Mouse (Mus musculus) forebrain, embryonic 10.5 days (tissue): Measurements from ENCODE around the gene Top1. TPM values are rescaled to one million over a fixed set of nuclear protein-coding genes. Genes with fewer than 3 reads are reported as not detected.

Experiments used
- DNase-seq: peaks from one replicate; pipeline ENCODE4 v3.0.0-alpha.2; 2017; ENCODE audit warnings: low spot score; ENCODE audit errors: extremely low spot score
- H3K27ac ChIP-seq: fragments of 300-500 bp; sonication (generic); 2 replicates; pipeline ENCODE4 v1.5.1; 2016; ENCODE audit warnings: mild to moderate bottlenecking
- H3K27me3 ChIP-seq: fragments of 300-500 bp; sonication (generic); 2 replicates; pipeline ENCODE4 v1.6.1; 2016; ENCODE audit warnings: mild to moderate bottlenecking; ENCODE audit not compliant: poor library complexity, severe bottlenecking
- H3K36me3 ChIP-seq: fragments of 300-500 bp; sonication (generic); replicated peaks from 2 replicates; pipeline ENCODE4 v1.6.1; 2016; ENCODE audit warnings: mild to moderate bottlenecking, moderate library complexity
- H3K4me1 ChIP-seq: fragments of 300-500 bp; sonication (generic); 2 replicates; pipeline ENCODE4 v1.6.1; 2016
- H3K4me3 ChIP-seq: fragments of 300-500 bp; sonication (generic); 2 replicates; pipeline ENCODE4 v1.5.1; 2016; ENCODE audit warnings: mild to moderate bottlenecking, moderate library complexity
- H3K9me3 ChIP-seq: fragments of 300-500 bp; sonication (generic); 2 replicates; pipeline ENCODE4 v1.6.1; 2016; ENCODE audit warnings: mild to moderate bottlenecking, moderate library complexity
- WGBS: fragments of 180-500 bp; shearing (Covaris S2); methylation state at CpG from one replicate; pipeline ENCODE4 v1.1.7; 2016; 5-methylcytosine and 5-hydroxymethylcytosine counted together
- polyA plus RNA-seq: library from polyadenylated mRNA; unstranded; fragments of >200 nt; fragmentation: Nextera tagmentation; extraction: Ambion mirVana; gene quantifications from 2 replicates; pipeline ENCODE4 v1.2.1, GENCODE M21; 2016

Gene Top1
- polyA plus RNA-seq, 1 experiment from 2014 or later: 113 TPM

DNA sequence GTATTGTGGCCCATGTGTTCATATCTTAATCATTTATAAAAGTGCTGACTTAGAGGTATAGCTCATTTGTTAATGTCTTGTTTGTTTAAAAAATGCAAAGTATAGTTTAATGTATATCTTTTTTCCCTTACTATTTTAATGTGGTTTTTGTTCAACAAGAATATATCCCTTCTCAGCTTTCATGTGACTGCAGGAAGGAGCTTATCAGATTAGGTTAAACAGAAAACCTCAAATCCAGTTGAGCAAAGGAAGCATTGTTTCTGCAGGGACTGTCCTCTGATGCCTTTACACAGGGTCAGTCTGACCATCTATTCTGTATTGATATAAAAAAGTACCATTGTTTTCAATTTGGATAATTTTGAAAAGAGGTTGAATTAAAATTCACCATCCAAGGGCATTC lies 57.1 kb downstream of the Top1 start:
- Histone ChIP-seq H3K9me3 (no peaks in the 10 kb centered on the region), H3K36me3 (peaks cover 98% of the 10 kb centered on the region), H3K27me3 (no peaks in the 10 kb centered on the region), H3K4me1 (no peaks in the 10 kb centered on the region), H3K27ac (no peak overlapping the region), H3K4me3 (no peak overlapping the region)
- no peak for DNase-seq

DNA sequence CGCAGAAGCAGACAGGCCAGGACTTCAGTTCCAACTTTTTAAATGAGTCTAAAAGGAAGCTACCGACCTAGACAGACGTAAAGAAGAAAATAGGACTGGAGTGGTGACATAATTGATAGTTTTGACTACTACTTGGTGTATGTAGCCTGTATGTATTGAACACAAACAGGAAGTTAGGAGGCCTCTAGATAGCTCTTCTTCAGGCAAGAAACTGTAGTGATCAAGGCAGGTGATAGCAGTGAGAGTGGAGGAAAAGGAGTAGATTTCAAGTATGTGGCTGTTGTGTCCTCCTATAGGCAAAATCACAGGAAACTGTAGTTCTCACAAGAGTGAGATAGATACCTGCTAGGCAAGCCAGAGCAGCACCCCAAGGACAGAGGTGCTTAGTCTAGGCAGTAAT lies 62.0 kb downstream of the Top1 start:
- 95% methylated on average over 3 of the region's 3 CpGs for WGBS
- no peaks in the 10 kb centered on the region for H3K9me3 ChIP-seq
- H3K27me3 ChIP-seq: no peaks in the 10 kb centered on the region
- H3K4me3 ChIP-seq: no peak overlapping the region
- H3K36me3 ChIP-seq: peaks cover 99% of the 10 kb centered on the region
- H3K4me1 ChIP-seq: no peaks in the 10 kb centered on the region
- H3K27ac ChIP-seq: no peak overlapping the region
- DNase-seq: no peak

DNA sequence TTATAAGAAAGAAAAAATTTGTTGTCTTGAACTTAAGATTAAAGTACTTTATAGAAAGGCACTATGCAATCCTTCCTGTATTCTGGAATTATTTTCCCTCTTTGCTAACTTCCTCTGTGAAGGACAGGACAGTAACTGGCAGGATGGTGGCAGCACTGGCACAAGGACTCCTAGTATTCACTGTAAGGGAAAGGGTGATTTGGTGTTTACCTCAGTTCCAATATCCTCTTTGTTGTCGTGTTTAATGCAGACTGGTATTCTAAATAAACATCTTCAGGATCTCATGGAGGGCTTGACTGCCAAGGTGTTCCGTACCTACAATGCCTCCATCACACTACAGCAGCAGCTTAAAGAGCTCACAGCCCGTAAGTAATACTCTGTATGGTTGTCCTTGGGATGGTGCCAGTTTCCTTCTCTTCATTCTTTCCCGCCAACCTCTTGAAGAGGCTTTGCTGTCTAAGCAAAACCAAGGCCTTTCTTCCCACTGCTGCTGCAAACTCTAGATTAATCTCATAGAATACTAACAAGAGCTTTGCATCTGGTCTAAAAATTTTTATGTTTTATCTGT lies 69.9 kb downstream of the Top1 start:
- H3K36me3 ChIP-seq: peaks cover 99% of the 10 kb centered on the region
- no peak overlapping the region for H3K4me3 ChIP-seq
- H3K4me1 ChIP-seq: no peaks in the 10 kb centered on the region
- no peaks in the 10 kb centered on the region for H3K27me3 ChIP-seq
- no peak for DNase-seq
- no peaks in the 10 kb centered on the region for H3K9me3 ChIP-seq
- WGBS: 91% methylated on average over 4 of the region's 4 CpGs
- no peak overlapping the region for H3K27ac ChIP-seq

DNA sequence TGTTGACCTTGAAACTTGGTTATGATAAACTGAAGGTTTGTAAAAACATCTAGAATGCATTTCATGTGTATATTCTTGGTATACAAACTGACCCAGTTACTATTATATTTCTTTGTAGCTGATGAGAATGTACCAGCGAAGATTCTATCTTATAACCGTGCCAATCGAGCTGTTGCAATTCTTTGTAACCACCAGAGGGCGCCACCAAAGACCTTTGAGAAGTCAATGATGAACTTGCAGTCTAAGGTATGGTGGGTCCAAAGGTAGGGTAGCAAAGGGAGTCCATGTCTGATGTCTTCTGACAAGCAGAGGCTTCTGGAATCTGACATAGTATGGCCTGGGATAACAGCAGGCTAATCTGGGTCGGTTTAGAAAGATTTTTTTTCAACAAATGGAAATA lies 71.6 kb downstream of the Top1 start:
- H3K36me3 ChIP-seq: peaks cover 100% of the 10 kb centered on the region
- H3K9me3 ChIP-seq: no peaks in the 10 kb centered on the region
- H3K27ac ChIP-seq: no peak overlapping the region
- 75% methylated on average over 5 of the region's 5 CpGs for WGBS
- no peaks in the 10 kb centered on the region for H3K4me1 ChIP-seq
- H3K27me3 ChIP-seq: no peaks in the 10 kb centered on the region
- DNase-seq: no peak
- H3K4me3 ChIP-seq: no peak overlapping the region

DNA sequence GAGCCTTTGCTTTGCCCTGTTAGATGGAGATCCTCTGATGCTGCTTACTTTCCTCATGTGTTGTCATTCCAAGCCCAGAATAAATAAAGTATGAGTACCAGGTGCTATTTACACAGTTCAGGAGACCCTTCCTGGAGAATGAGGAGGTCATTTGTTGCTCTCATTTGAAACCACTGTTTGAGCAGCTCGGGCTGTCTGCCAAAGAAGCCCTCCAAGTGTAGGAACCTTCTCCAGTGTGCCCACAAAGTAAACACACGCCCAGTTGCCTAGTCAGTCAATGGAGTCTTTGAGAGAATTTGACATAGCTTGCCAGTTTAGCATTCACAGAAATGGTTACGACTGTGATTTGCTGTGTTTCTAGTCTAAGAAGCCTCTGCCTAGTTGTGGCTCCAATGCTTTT lies 73.1 kb downstream of the Top1 start:
- WGBS: 91% methylated on average over 3 of the region's 3 CpGs
- Histone ChIP-seq H3K4me1 (no peaks in the 10 kb centered on the region), H3K9me3 (no peaks in the 10 kb centered on the region), H3K4me3 (no peak overlapping the region), H3K27me3 (no peaks in the 10 kb centered on the region), H3K36me3 (peaks cover 99% of the 10 kb centered on the region), H3K27ac (no peak overlapping the region)
- DNase-seq: no peak

DNA sequence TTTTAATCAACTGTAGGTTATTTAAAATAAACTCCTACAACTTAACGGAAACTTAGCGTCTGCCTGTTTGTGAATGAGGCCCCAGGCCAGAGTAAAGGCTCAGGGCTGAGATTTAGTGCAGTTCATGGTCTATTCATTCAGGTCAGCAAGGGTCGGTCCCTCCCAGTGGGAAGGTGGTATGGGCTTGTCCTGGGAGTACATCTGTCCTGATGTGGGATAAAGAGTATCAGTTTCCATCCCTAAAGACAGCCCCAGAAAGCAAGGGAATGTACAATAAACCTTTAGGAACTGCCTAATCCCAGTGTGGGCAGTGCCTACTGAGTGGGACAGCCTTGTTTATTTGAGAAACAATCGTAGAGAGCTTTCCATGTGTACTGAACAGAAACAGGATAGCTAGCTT lies 77.0 kb downstream of the Top1 start:
- Histone ChIP-seq H3K27ac (no peak overlapping the region), H3K36me3 (peaks cover 81% of the 10 kb centered on the region)
- no peak for DNase-seq

DNA sequence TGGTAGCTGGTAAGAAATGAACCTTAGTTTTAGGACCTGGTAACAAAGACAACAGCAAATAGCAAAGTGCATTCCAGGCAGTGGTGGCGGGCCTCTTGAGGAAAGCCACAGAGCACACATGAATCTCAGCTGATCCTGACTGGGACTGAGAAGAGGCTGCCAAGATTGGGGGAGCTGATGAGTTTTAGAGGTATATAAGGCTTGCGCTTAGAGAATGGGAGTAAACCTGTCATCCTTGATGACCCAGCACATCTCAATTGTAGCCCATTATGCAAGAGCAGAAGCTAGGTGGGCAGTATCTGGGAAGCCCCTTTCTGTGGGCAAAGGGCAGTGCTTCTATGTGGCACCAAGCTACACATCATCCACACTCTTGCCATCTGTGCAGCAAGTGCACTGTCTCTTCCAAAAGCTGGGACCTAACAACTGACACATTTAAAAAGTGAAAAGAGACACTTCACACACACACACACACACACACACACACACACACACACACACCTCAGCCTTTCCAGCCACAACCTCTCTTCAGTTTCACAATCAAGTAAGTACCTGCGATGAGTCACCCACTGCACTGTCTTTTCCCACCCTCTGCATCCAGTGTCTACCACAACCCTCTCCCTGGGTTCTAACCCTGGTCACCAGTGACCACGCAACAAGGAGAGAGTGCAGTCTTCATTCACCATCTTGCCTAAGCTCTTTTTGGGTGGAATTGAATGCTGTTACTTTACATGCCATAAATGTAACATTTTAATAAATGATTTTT lies 78.1 kb downstream of the Top1 start:
- 95% methylated on average over 4 of the region's 4 CpGs for WGBS
- H3K27ac ChIP-seq: no peak overlapping the region
- no peak overlapping the region for H3K4me3 ChIP-seq
- peaks cover 70% of the 10 kb centered on the region for H3K36me3 ChIP-seq
- no peaks in the 10 kb centered on the region for H3K4me1 ChIP-seq
- H3K27me3 ChIP-seq: no peaks in the 10 kb centered on the region
- H3K9me3 ChIP-seq: no peaks in the 10 kb centered on the region
- no peak for DNase-seq

More for the DNA sequence above, 77.0 kb downstream of the Top1 start:
- WGBS: 83% methylated on average over 4 of the region's 4 CpGs
- Histone ChIP-seq H3K27me3 (no peaks in the 10 kb centered on the region), H3K9me3 (no peaks in the 10 kb centered on the region), H3K4me3 (no peak overlapping the region), H3K4me1 (no peaks in the 10 kb centered on the region)

DNA sequence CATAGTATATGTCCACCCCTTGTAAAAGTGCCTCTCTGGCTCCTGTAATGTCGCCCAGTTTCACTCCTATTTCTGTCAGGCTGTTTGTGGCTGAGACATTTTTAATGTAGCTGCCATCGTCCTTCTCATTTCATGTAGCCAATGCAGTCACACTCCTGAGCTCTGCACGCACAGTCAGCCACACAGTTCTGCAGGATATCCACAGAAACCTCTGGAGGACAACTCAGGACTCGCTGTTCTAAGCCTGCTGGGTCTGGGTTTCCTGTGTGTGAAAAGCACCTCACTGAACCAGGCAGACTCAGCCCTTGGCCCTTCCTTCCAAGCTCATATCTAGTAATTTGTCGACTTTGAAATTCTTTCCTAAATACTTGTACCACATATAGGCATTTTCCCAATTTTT lies 78.8 kb downstream of the Top1 start:
- Histone ChIP-seq H3K36me3 (peaks cover 62% of the 10 kb centered on the region), H3K9me3 (no peaks in the 10 kb centered on the region), H3K27me3 (no peaks in the 10 kb centered on the region), H3K27ac (no peak overlapping the region), H3K4me1 (no peaks in the 10 kb centered on the region), H3K4me3 (no peak overlapping the region)
- DNase-seq: no peak
- WGBS: 93% methylated on average over 5 of the region's 5 CpGs

DNA sequence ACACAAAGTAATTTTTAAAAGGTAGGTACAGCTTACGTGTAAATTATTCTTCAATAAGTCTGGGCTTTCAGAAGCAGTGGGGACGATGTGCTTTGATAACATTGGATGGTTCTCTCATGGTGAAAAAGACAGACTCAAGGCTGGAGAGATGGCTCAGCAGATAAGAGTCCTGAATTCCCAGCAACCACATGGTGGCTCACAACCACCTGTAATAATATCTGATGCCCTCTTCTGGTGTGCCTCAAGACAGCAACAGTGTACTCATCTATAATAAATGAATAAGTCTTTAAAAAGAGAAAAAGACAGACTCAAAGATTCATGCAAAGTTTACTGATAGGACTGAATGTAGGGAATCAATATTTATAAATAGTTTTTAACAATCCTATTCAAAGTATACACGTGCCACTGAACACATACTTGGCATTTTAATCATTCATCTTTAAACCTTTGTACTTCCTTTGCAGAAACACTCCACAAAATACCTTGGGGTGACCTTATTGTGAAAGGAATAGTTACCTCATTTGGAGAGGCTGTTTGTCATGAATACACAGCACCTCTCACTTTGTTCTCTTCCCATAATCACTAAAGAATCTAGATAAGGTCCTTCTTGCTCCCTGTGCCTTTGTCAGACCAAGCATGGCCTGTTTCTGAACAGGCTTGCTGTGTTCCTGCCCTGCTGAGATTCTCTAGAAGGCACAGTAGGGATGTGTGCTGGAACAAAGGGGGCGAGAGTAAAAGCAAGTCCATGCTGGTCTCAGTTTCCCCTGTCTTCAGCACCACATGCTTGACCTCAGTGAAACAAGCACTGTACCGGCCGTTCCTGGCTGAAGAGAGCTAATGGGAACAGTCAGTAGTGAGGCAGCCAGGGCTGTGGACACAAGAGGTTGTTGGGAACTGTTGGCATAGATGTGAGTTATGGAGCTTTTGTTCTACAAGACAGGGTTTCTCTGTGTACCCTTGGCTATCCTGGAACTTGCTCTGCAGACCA lies 80.5 kb downstream of the Top1 start:
- no peak overlapping the region for H3K4me3 ChIP-seq
- peaks cover 9% of the 10 kb centered on the region for H3K27me3 ChIP-seq
- no peaks in the 10 kb centered on the region for H3K9me3 ChIP-seq
- H3K27ac ChIP-seq: no peak overlapping the region
- 87% methylated on average over 6 of the region's 6 CpGs for WGBS
- peaks cover 46% of the 10 kb centered on the region for H3K36me3 ChIP-seq
- peaks cover 16% of the 10 kb centered on the region for H3K4me1 ChIP-seq
- no peak for DNase-seq

DNA sequence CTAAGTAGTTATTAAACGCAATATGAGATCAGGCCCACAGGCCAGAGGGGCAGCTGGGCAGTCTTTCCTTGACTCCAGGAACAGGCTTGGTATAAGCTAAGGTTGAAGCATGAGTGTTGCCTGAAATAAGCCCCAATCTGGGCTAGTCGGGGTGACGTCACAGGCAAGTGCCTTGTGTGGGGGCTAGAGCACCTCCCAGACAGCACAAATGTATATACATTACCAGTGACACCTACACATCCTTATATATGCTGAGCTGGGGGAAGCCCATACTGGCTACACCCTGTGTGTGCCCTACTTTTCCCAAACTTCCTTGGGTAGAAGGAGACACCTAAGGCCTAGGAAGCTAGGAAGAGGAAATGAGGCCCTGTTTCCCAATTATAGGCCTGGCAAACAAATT lies 83.3 kb downstream of the Top1 start:
- Histone ChIP-seq H3K9me3 (no peaks in the 10 kb centered on the region), H3K4me3 (no peak overlapping the region), H3K36me3 (peaks cover 24% of the 10 kb centered on the region), H3K4me1 (peaks cover 38% of the 10 kb centered on the region), H3K27ac (no peak overlapping the region), H3K27me3 (peaks cover 9% of the 10 kb centered on the region)
- DNase-seq: no peak
- 81% methylated on average over 3 of the region's 3 CpGs for WGBS

DNA sequence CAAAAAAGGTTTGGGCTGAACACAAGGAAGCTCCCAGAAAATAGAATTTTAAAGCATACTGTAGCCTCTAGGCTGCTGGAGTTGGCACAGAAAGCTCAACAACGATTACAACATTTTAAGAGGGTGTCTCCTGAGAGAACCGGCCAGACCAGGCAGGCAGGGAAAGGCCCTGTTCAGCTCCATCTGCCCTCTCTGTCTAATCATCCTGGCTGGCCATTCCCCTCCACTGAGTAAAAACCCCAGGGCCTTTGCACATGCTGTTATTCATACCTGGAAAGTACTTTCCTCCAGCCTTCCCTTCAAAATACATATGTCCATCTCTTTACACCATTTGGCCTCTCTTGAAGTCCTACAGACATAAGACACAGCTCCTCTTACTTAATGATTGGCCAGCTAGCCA lies 83.7 kb downstream of the Top1 start:
- DNase-seq: no peak
- H3K4me3 ChIP-seq: no peak overlapping the region

DNA sequence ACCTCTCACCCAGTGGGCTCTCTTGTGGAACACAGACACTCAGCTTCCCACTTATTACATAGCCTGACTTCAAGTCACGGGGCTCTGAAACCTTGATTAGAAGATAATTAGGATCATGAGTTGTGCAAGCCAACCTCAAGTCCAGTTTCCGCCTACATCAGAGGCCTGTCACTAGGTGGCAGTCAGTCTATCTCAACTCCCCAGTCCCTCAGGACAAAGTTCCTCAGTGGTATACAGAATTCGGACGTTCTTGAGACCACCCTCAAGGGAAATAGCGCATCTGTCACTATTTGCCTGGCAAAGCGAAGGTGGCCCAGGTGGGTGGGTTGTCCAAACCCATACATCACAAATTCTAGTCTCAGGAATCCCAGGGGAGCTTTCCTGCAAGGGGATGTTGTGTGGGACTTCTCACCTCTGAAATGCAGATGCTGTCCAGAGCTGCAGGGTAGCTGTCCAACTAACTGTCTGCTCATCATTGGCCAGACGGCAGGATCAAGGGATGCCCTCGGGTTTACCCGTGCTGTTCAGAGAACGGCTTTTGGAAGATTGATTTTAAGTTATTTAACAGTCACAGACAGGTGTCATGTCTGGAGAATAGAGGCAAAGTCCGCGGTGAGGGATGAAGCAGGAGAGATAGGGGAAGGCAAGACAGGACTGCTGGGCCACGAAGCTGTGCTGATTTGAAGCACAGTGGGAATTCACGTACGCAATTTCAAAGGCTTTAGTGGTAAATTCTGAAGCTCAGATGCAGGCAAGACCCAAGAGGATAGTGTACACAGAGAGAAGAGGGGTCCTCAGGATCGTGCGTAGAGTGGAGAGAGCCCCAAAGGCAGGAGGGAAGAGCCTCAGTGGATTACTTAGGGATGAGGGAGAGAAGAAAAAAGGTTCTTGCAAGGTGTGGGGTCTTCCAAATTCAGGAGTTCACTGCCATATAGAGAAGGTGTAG lies 84.4 kb downstream of the Top1 start:
- WGBS: 38% methylated on average over 17 of the region's 17 CpGs

More for the DNA sequence above, 83.7 kb downstream of the Top1 start:
- WGBS: 89% methylated on average over 2 of the region's 2 CpGs
- H3K27me3 ChIP-seq: peaks cover 9% of the 10 kb centered on the region
- H3K4me1 ChIP-seq: peaks cover 43% of the 10 kb centered on the region
- H3K9me3 ChIP-seq: no peaks in the 10 kb centered on the region
- H3K27ac ChIP-seq: no peak overlapping the region
- H3K36me3 ChIP-seq: peaks cover 24% of the 10 kb centered on the region

More for the DNA sequence above, 84.4 kb downstream of the Top1 start:
- Histone ChIP-seq H3K27ac (peak overlapping the region; percentile 100), H3K4me3 (peak overlapping the region; percentile 97), H3K36me3 (peaks cover 24% of the 10 kb centered on the region), H3K9me3 (no peaks in the 10 kb centered on the region), H3K27me3 (peaks cover 9% of the 10 kb centered on the region), H3K4me1 (peaks cover 49% of the 10 kb centered on the region)
- no peak for DNase-seq
